Mouse (Mus musculus): ENCODE data around the gene Chst4.

DNA sequence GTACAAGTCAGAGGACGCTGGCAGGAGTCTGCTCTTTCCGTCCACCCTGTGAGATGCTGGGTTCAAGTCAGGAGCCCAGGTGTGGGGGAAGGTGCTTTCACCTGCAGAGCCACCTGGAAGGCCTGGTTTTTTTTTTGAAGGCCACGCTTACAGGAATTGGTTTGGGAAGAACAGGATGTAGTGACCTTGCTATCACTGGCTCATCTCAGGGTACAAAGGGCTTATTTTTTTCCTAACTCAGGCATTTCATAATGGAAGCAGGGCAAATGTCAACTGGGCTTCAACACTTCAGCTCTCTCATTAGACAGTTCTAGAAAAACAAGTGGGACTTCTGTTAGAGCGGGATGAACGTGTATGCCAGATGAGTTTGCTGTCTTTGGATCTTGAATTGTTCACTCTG is 35.2 kb downstream of the Chst4 start:
- no peak for TF ChIP-seq MAFK (IDR thresholded peaks at IDR 0.05; ENCODE audit: insufficient replicate concordance, low read length)
- TF ChIP-seq TCF12 (IDR thresholded peaks at IDR 0.05; ENCODE audit: low read depth, low read length) = no peak
- TF ChIP-seq CTCF (conservative IDR thresholded peaks at IDR 0.05 in 1 of 2, IDR thresholded peaks at IDR 0.05 in 1 of 2; ENCODE audit: low read depth in 2 of 2, low read length in 2 of 2) = no peak
- TF ChIP-seq SMC3 (IDR thresholded peaks at IDR 0.05; ENCODE audit: low read depth, low read length) = no peak
- no peak for TF ChIP-seq BHLHE40 (IDR thresholded peaks at IDR 0.05; ENCODE audit: low read depth, low read length)
- no peak for TF ChIP-seq CHD2 (IDR thresholded peaks at IDR 0.05; ENCODE audit: low read length)
